Mouse (Mus musculus) macrophage (primary cell): ENCODE data around the gene E2f7. TPM values are rescaled to one million over a fixed set of nuclear protein-coding genes. Genes with fewer than 3 reads are reported as not detected.

Experiments used
- polyA plus RNA-seq: library from polyadenylated mRNA; stranded (reverse); fragments of 250-400 nt; gene quantifications from 3 replicates; pipeline ENCODE4 v1.2.4, GENCODE M21; 2018; ENCODE audit warnings: inconsistent platforms

Gene E2f7
- polyA plus RNA-seq, 1 experiment from 2014 or later, result 1.3 TPM

Other genes starting within 250 kb of the E2f7 start
- 1.0 to 1.6 TPM (median 1.2 TPM) in 3 replicates for gene Csrp2, start 174.3 kb downstream of the E2f7 start, polyA plus RNA-seq